Mouse (Mus musculus) hindbrain, postnatal 0 days (tissue): Measurements from ENCODE around the gene Prkaca. TPM values are rescaled to one million over a fixed set of nuclear protein-coding genes. Genes with fewer than 3 reads are reported as not detected.

Experiments
- ATAC-seq: fragments of 200-750 bp; cut with Nextera tagmentation; 2 replicates; pipeline ENCODE4 v1.8.0; 2017; ENCODE audit warnings: mild to moderate bottlenecking, moderate TSS enrichment, moderate library complexity
- DNase-seq: peaks from one replicate; pipeline ENCODE4 v3.0.0-alpha.2; 2015; ENCODE audit warnings: low spot score
- H3K27ac ChIP-seq: fragments of 300-500 bp; sonication (generic); 2 replicates; pipeline ENCODE4 v1.5.1; 2014; ENCODE audit warnings: mild to moderate bottlenecking
- H3K27me3 ChIP-seq: fragments of 300-500 bp; sonication (generic); 2 replicates; pipeline ENCODE4 v1.6.1; 2014; ENCODE audit warnings: low read length, mixed read lengths; ENCODE audit not compliant: insufficient read depth
- H3K36me3 ChIP-seq: fragments of 300-500 bp; sonication (generic); 2 replicates; pipeline ENCODE4 v1.6.1; 2014; ENCODE audit warnings: low read length, mixed read lengths; ENCODE audit not compliant: insufficient read depth
- H3K4me1 ChIP-seq: fragments of 300-500 bp; sonication (generic); 2 replicates; pipeline ENCODE4 v1.6.1; 2014; ENCODE audit warnings: antibody characterized with exemption, low read length, mixed read lengths; ENCODE audit not compliant: insufficient read depth
- H3K4me2 ChIP-seq: fragments of 300-500 bp; sonication (generic); 2 replicates; pipeline ENCODE4 v1.6.1; 2014; ENCODE audit warnings: low read depth, mild to moderate bottlenecking, low read length, moderate library complexity, mixed read lengths
- H3K4me3 ChIP-seq: fragments of 300-500 bp; sonication (generic); 2 replicates; pipeline ENCODE4 v1.5.1; 2014; ENCODE audit warnings: low read length
- H3K9ac ChIP-seq: fragments of 300-500 bp; sonication (generic); replicated peaks from 2 replicates; pipeline ENCODE4 v1.6.1; 2014; ENCODE audit warnings: mild to moderate bottlenecking, low read length, moderate library complexity, mixed read lengths
- H3K9me3 ChIP-seq: fragments of 300-500 bp; sonication (generic); 2 replicates; pipeline ENCODE4 v1.6.1; 2016; ENCODE audit warnings: low read length, mixed read lengths
- CTCF ChIP-seq: IDR thresholded peaks from 2 replicates; pipeline ENCODE4 v1.5.1; 2016; ENCODE audit warnings: antibody characterized with exemption, control low read depth, low read depth
- WGBS: fragments of 180-500 bp; shearing (Covaris S2); extraction: QIAGEN DNeasy Blood & Tissue Kit; methylation state at CpG from one replicate; pipeline ENCODE4 v1.1.7; 2014; 5-methylcytosine and 5-hydroxymethylcytosine counted together
- polyA plus RNA-seq: library from polyadenylated mRNA; unstranded; fragments of >200 nt; fragmentation: Nextera tagmentation; extraction: Ambion mirVana; gene quantifications from 2 replicates; pipeline ENCODE4 v1.2.1, GENCODE M21; 2015
- total RNA-seq: library from RNA; depleted of rRNA; stranded (reverse); fragments of >200 nt; gene quantifications from 2 replicates; pipeline ENCODE4 v1.2.3, GENCODE M21; 2014

The Prkaca gene
- total and polyA plus RNA-seq, 2 experiments from 2014 or later, result 213 to 268 TPM

GRCm38 (mm10) chr8:84008362-84008761, 35.6 kb downstream of the Prkaca start:
- 31% methylated on average over 7 of the region's 7 CpGs for WGBS
- ATAC-seq, result no peak

GRCm38 (mm10) chr8:84009876-84010275, 37.1 kb downstream of the Prkaca start:
- no peak overlapping the region for H3K4me3 ChIP-seq
- no peak overlapping the region for H3K9ac ChIP-seq
- no peaks in the 10 kb centered on the region for H3K36me3 ChIP-seq
- ATAC-seq (0 out of 2 replicates have a peak, but pooled peaks have one; percentile 28), DNase-seq (peak; percentile 90)
- peaks cover 24% of the 10 kb centered on the region for H3K27me3 ChIP-seq
- TF ChIP-seq CTCF, result peak; percentile 96
- no peaks in the 10 kb centered on the region for H3K9me3 ChIP-seq
- H3K4me2 ChIP-seq, result peak overlapping the region; percentile 33; the same call in 1 of the 2 replicates
- WGBS, result 2% methylated on average over 11 of the region's 11 CpGs
- H3K4me1 ChIP-seq, result peaks cover 20% of the 10 kb centered on the region
- H3K27ac ChIP-seq, result no peak overlapping the region

More at GRCm38 (mm10) chr8:84008362-84008761, 35.6 kb downstream of the Prkaca start:
- no peak for DNase-seq
- Histone ChIP-seq H3K4me2 (no peak overlapping the region), H3K27ac (no peak overlapping the region), H3K9me3 (no peaks in the 10 kb centered on the region), H3K36me3 (no peaks in the 10 kb centered on the region), H3K9ac (no peak overlapping the region), H3K4me3 (no peak overlapping the region), H3K27me3 (peaks cover 23% of the 10 kb centered on the region), H3K4me1 (peaks cover 20% of the 10 kb centered on the region)
- TF ChIP-seq CTCF, result peak; percentile 47

- TF ChIP-seq CTCF, result peak; percentile 33; the same call in 1 of the 2 replicates
- Histone ChIP-seq H3K27me3 (peaks cover 24% of the 10 kb centered on the region), H3K9me3 (no peaks in the 10 kb centered on the region), H3K36me3 (no peaks in the 10 kb centered on the region), H3K9ac (peak overlapping the region; percentile 52), H3K4me3 (peak overlapping the region; percentile 55), H3K4me1 (peaks cover 17% of the 10 kb centered on the region), H3K27ac (no peak overlapping the region), H3K4me2 (peak overlapping the region; percentile 94)
- ATAC-seq (peak; percentile 69; the same call in 1 of the 2 replicates), DNase-seq (peak; percentile 87)
- 3% methylated on average over 59 of the region's 83 CpGs for WGBS
Observed at GRCm38 (mm10) chr8:84010625-84011611, 38.1 kb downstream of the Prkaca start.

- ATAC-seq, result peak; percentile 22; the same call in 1 of the 2 replicates
Observed at GRCm38 (mm10) chr8:84011705-84012498, 39.1 kb downstream of the Prkaca start, which contains the start of gene 2210011C24Rik. Gene 2210011C24Rik (minus strand): TSS chr8:84012171.

GRCm38 (mm10) chr8:84012499-84013165, 39.8 kb downstream of the Prkaca start:
- no peaks in the 10 kb centered on the region for H3K36me3 ChIP-seq
- H3K27me3 ChIP-seq, result peaks cover 24% of the 10 kb centered on the region
- H3K4me3 ChIP-seq, result peak overlapping the region; percentile 55
- 10% methylated on average over 35 of the region's 35 CpGs for WGBS
- peak overlapping the region; percentile 94 for H3K4me2 ChIP-seq
- H3K9ac ChIP-seq, result 0 out of 2 replicates have a peak overlapping the region, but pooled peaks have one; percentile 10
- peaks cover 17% of the 10 kb centered on the region for H3K4me1 ChIP-seq
- no peak for TF ChIP-seq CTCF
- H3K9me3 ChIP-seq, result no peaks in the 10 kb centered on the region
- ATAC-seq (peak; percentile 54; the same call in 1 of the 2 replicates), DNase-seq (no peak)
- H3K27ac ChIP-seq, result no peak overlapping the region

More at GRCm38 (mm10) chr8:84011705-84012498, 39.1 kb downstream of the Prkaca start, which contains the start of gene 2210011C24Rik:
- Histone ChIP-seq H3K27me3 (peaks cover 24% of the 10 kb centered on the region), H3K4me2 (peak within 1 kb of the TSS; percentile 94), H3K4me1 (peaks cover 17% of the 10 kb centered on the region), H3K4me3 (peak within 1 kb of the TSS; percentile 55), H3K36me3 (no peaks in the 10 kb centered on the region), H3K9ac (peak within 1 kb of the TSS; percentile 52), H3K27ac (no peak within 1 kb of the TSS), H3K9me3 (no peaks in the 10 kb centered on the region)
- no peak for TF ChIP-seq CTCF
- under 1% methylated on average over 45 of the region's 45 CpGs for WGBS
- no peak for DNase-seq

GRCm38 (mm10) chr8:84015833-84016232, 43.0 kb downstream of the Prkaca start:
- TF ChIP-seq CTCF, result no peak
- H3K9me3 ChIP-seq, result no peaks in the 10 kb centered on the region
- H3K27ac ChIP-seq, result no peak overlapping the region
- peaks cover 17% of the 10 kb centered on the region for H3K27me3 ChIP-seq
- no peak overlapping the region for H3K9ac ChIP-seq
- peaks cover 14% of the 10 kb centered on the region for H3K4me1 ChIP-seq
- DNase-seq (no peak), ATAC-seq (no peak)
- 96% methylated on average over 5 of the region's 5 CpGs for WGBS
- H3K36me3 ChIP-seq, result no peaks in the 10 kb centered on the region
- no peak overlapping the region for H3K4me3 ChIP-seq
- H3K4me2 ChIP-seq, result no peak overlapping the region
